Mouse (Mus musculus) liver, embryonic 13.5 days (tissue): ENCODE results near the gene Gtpbp1. TPM values are rescaled to one million over a fixed set of nuclear protein-coding genes. Genes with fewer than 3 reads are reported as not detected.

ENCODE experiments used
- ATAC-seq: fragments of 200-750 bp; cut with Nextera tagmentation; 2 replicates; pipeline ENCODE4 v1.8.0; 2017; ENCODE audit warnings: low read depth, mild to moderate bottlenecking, moderate number of reproducible peaks, moderate library complexity
- DNase-seq: peaks from one replicate; pipeline ENCODE4 v3.0.0; 2022
- H3K27ac ChIP-seq: fragments of 300-500 bp; sonication (generic); 2 replicates; pipeline ENCODE4 v1.5.1; 2015; ENCODE audit warnings: moderate library complexity, mild to moderate bottlenecking, inconsistent platforms
- H3K27me3 ChIP-seq: fragments of 300-500 bp; sonication (generic); 2 replicates; pipeline ENCODE4 v1.6.1; 2015; ENCODE audit warnings: mild to moderate bottlenecking, inconsistent platforms
- H3K36me3 ChIP-seq: fragments of 300-500 bp; sonication (generic); 2 replicates; pipeline ENCODE4 v1.6.1; 2015; ENCODE audit warnings: mild to moderate bottlenecking, inconsistent platforms
- H3K4me1 ChIP-seq: fragments of 300-500 bp; sonication (generic); replicated peaks from 2 replicates; pipeline ENCODE4 v1.6.1; 2015; ENCODE audit warnings: inconsistent platforms
- H3K4me2 ChIP-seq: fragments of 300-500 bp; sonication (generic); 2 replicates; pipeline ENCODE4 v1.6.1; 2015; ENCODE audit warnings: inconsistent platforms, mild to moderate bottlenecking, moderate library complexity
- H3K4me3 ChIP-seq: fragments of 300-500 bp; sonication (generic); replicated peaks from 2 replicates; pipeline ENCODE4 v1.5.1; 2015; ENCODE audit warnings: mild to moderate bottlenecking, inconsistent platforms
- H3K9ac ChIP-seq: fragments of 300-500 bp; sonication (generic); 2 replicates; pipeline ENCODE4 v1.6.1; 2015; ENCODE audit warnings: mild to moderate bottlenecking, inconsistent platforms
- H3K9me3 ChIP-seq: fragments of 300-500 bp; sonication (generic); replicated peaks from 2 replicates; pipeline ENCODE4 v1.6.1; 2016; ENCODE audit warnings: inconsistent platforms
- WGBS: fragments of 180-500 bp; shearing (Covaris S2); methylation state at CpG from one replicate; pipeline ENCODE4 v1.1.7; 2015; ENCODE audit not compliant: insufficient replicate concordance; 5-methylcytosine and 5-hydroxymethylcytosine counted together
- polyA plus RNA-seq: library from polyadenylated mRNA; unstranded; fragments of >200 nt; fragmentation: Nextera tagmentation; extraction: Ambion mirVana; gene quantifications from 2 replicates; pipeline ENCODE4 v1.2.1, GENCODE M21; 2015

Gtpbp1 gene
- polyA plus RNA-seq, 1 experiment from 2014 or later = 32.6 TPM

- ATAC-seq (no peak), DNase-seq (no peak)
- Histone ChIP-seq H3K27ac (no peak overlapping the region), H3K27me3 (no peaks in the 10 kb centered on the region), H3K9ac (no peak overlapping the region), H3K9me3 (no peaks in the 10 kb centered on the region), H3K36me3 (no peaks in the 10 kb centered on the region), H3K4me1 (peaks cover 11% of the 10 kb centered on the region), H3K4me3 (no peak overlapping the region), H3K4me2 (no peak overlapping the region)
- WGBS = 55% methylated on average over 8 of the region's 8 CpGs
These were observed 65.5 kb downstream of the Gtpbp1 start for GRCm38 (mm10) chr15:79755977-79756625.

GRCm38 (mm10) chr15:79757118-79757517, 66.5 kb downstream of the Gtpbp1 start:
- WGBS = 54% methylated on average over 3 of the region's 3 CpGs
- H3K27me3 ChIP-seq = no peaks in the 10 kb centered on the region

GRCm38 (mm10) chr15:79760956-79761355, 70.3 kb downstream of the Gtpbp1 start:
- no peak for DNase-seq
- ATAC-seq = no peak
- peaks cover 9% of the 10 kb centered on the region; the same call in 1 of the 2 replicates for H3K4me1 ChIP-seq
- H3K9me3 ChIP-seq = no peaks in the 10 kb centered on the region
- no peak overlapping the region for H3K27ac ChIP-seq
- H3K4me3 ChIP-seq = no peak overlapping the region
- no peaks in the 10 kb centered on the region for H3K27me3 ChIP-seq
- H3K4me2 ChIP-seq = no peak overlapping the region
- 71% methylated on average over 6 of the region's 6 CpGs for WGBS
- H3K9ac ChIP-seq = no peak overlapping the region
- peaks cover 2% of the 10 kb centered on the region; the same call in 1 of the 2 replicates for H3K36me3 ChIP-seq

More at GRCm38 (mm10) chr15:79757118-79757517, 66.5 kb downstream of the Gtpbp1 start:
- H3K4me1 ChIP-seq = peaks cover 11% of the 10 kb centered on the region
- no peak overlapping the region for H3K4me3 ChIP-seq
- no peak overlapping the region for H3K27ac ChIP-seq
- no peaks in the 10 kb centered on the region for H3K9me3 ChIP-seq
- no peaks in the 10 kb centered on the region for H3K36me3 ChIP-seq
- ATAC-seq (no peak), DNase-seq (no peak)
- H3K4me2 ChIP-seq = no peak overlapping the region
- no peak overlapping the region for H3K9ac ChIP-seq

- DNase-seq = no peak
- H3K36me3 ChIP-seq = peaks cover 2% of the 10 kb centered on the region; the same call in 1 of the 2 replicates
- H3K27ac ChIP-seq = no peak overlapping the region
- no peaks in the 10 kb centered on the region for H3K27me3 ChIP-seq
- H3K9ac ChIP-seq = no peak overlapping the region
- WGBS = 75% methylated on average over 9 of the region's 9 CpGs
- no peak overlapping the region for H3K4me2 ChIP-seq
- ATAC-seq = no peak
- no peak overlapping the region for H3K4me3 ChIP-seq
- no peaks in the 10 kb centered on the region for H3K9me3 ChIP-seq
- H3K4me1 ChIP-seq = peaks cover 3% of the 10 kb centered on the region; the same call in 1 of the 2 replicates
These were observed 72.4 kb downstream of the Gtpbp1 start for GRCm38 (mm10) chr15:79763001-79763400.

- ATAC-seq = no peak
- Histone ChIP-seq H3K27me3 (no peaks in the 10 kb centered on the region), H3K27ac (no peak overlapping the region), H3K9me3 (no peaks in the 10 kb centered on the region), H3K4me3 (no peak overlapping the region), H3K36me3 (peaks cover 2% of the 10 kb centered on the region; the same call in 1 of the 2 replicates), H3K4me2 (no peak overlapping the region), H3K9ac (no peak overlapping the region), H3K4me1 (peaks cover 9% of the 10 kb centered on the region; the same call in 1 of the 2 replicates)
- no peak for DNase-seq
- 80% methylated on average over 7 of the region's 7 CpGs for WGBS
These were observed 73.1 kb downstream of the Gtpbp1 start for GRCm38 (mm10) chr15:79763601-79764246.

GRCm38 (mm10) chr15:79764539-79765267, 74.1 kb downstream of the Gtpbp1 start:
- Histone ChIP-seq H3K4me1 (peaks cover 9% of the 10 kb centered on the region; the same call in 1 of the 2 replicates), H3K27me3 (no peaks in the 10 kb centered on the region), H3K4me2 (no peak overlapping the region), H3K27ac (no peak overlapping the region), H3K9me3 (no peaks in the 10 kb centered on the region), H3K36me3 (peaks cover 2% of the 10 kb centered on the region; the same call in 1 of the 2 replicates), H3K4me3 (no peak overlapping the region), H3K9ac (no peak overlapping the region)
- ATAC-seq (no peak), DNase-seq (no peak)
- 67% methylated on average over 11 of the region's 11 CpGs for WGBS

- DNase-seq = no peak
- Histone ChIP-seq H3K4me2 (no peak overlapping the region), H3K9me3 (no peaks in the 10 kb centered on the region), H3K27me3 (no peaks in the 10 kb centered on the region), H3K4me3 (no peak overlapping the region), H3K4me1 (peaks cover 9% of the 10 kb centered on the region; the same call in 1 of the 2 replicates), H3K9ac (no peak overlapping the region), H3K27ac (no peak overlapping the region), H3K36me3 (peaks cover 2% of the 10 kb centered on the region; the same call in 1 of the 2 replicates)
- WGBS = 42% methylated on average over 2 of the region's 2 CpGs
- ATAC-seq = no peak
These were observed 74.7 kb downstream of the Gtpbp1 start for GRCm38 (mm10) chr15:79765361-79765760.

GRCm38 (mm10) chr15:79766168-79766567, 75.5 kb downstream of the Gtpbp1 start:
- Histone ChIP-seq H3K27me3 (no peaks in the 10 kb centered on the region), H3K4me3 (no peak overlapping the region), H3K9me3 (no peaks in the 10 kb centered on the region), H3K36me3 (peaks cover 2% of the 10 kb centered on the region; the same call in 1 of the 2 replicates), H3K27ac (no peak overlapping the region), H3K4me2 (no peak overlapping the region), H3K9ac (no peak overlapping the region), H3K4me1 (peaks cover 9% of the 10 kb centered on the region; the same call in 1 of the 2 replicates)
- DNase-seq (no peak), ATAC-seq (no peak)
- 60% methylated on average over 9 of the region's 10 CpGs for WGBS

GRCm38 (mm10) chr15:79766586-79767071, 76.0 kb downstream of the Gtpbp1 start:
- H3K36me3 ChIP-seq = peaks cover 2% of the 10 kb centered on the region; the same call in 1 of the 2 replicates
- ATAC-seq (no peak), DNase-seq (no peak)
- H3K27me3 ChIP-seq = no peaks in the 10 kb centered on the region
- no peak overlapping the region for H3K4me2 ChIP-seq
- peaks cover 9% of the 10 kb centered on the region; the same call in 1 of the 2 replicates for H3K4me1 ChIP-seq
- H3K27ac ChIP-seq = no peak overlapping the region
- H3K4me3 ChIP-seq = no peak overlapping the region
- no peaks in the 10 kb centered on the region for H3K9me3 ChIP-seq
- H3K9ac ChIP-seq = no peak overlapping the region
- WGBS = 74% methylated on average over 10 of the region's 10 CpGs

- WGBS = 66% methylated on average over 16 of the region's 16 CpGs
- Histone ChIP-seq H3K36me3 (peaks cover 2% of the 10 kb centered on the region; the same call in 1 of the 2 replicates), H3K4me2 (no peak overlapping the region), H3K9ac (no peak overlapping the region), H3K27me3 (no peaks in the 10 kb centered on the region), H3K27ac (no peak overlapping the region), H3K4me1 (peaks cover 9% of the 10 kb centered on the region; the same call in 1 of the 2 replicates), H3K4me3 (no peak overlapping the region), H3K9me3 (no peaks in the 10 kb centered on the region)
- no peak for ATAC-seq
- no peak for DNase-seq
These were observed 76.8 kb downstream of the Gtpbp1 start for GRCm38 (mm10) chr15:79767327-79767961.
